Mouse (Mus musculus): ENCODE results near the gene Slc7a7.

- TF ChIP-seq CTCF (IDR thresholded peaks at IDR 0.05; ENCODE audit: borderline replicate concordance, insufficient read depth, low read depth, low read length) (no peak), POLR2A (IDR thresholded peaks at IDR 0.05; ENCODE audit: borderline replicate concordance, insufficient read depth, low read length) (no peak)
Observed at GRCm38 (mm10) chr14:54429332-54430093, 11.9 kb upstream of the Slc7a7 start.

Data from cerebellum, adult 2 months (tissue).